Mouse (Mus musculus): ENCODE results near the gene Rab5if. TPM values are rescaled to one million over a fixed set of nuclear protein-coding genes. Genes with fewer than 3 reads are reported as not detected.
"Not testable (repeated sequence)": the region's sequence is repeated elsewhere in the genome, so short reads cannot be mapped to it uniquely, and the experiment has no call there.

Gene Rab5if
- polyA plus RNA-seq, 1 experiment from 2014 or later, result 190 TPM

DNA sequence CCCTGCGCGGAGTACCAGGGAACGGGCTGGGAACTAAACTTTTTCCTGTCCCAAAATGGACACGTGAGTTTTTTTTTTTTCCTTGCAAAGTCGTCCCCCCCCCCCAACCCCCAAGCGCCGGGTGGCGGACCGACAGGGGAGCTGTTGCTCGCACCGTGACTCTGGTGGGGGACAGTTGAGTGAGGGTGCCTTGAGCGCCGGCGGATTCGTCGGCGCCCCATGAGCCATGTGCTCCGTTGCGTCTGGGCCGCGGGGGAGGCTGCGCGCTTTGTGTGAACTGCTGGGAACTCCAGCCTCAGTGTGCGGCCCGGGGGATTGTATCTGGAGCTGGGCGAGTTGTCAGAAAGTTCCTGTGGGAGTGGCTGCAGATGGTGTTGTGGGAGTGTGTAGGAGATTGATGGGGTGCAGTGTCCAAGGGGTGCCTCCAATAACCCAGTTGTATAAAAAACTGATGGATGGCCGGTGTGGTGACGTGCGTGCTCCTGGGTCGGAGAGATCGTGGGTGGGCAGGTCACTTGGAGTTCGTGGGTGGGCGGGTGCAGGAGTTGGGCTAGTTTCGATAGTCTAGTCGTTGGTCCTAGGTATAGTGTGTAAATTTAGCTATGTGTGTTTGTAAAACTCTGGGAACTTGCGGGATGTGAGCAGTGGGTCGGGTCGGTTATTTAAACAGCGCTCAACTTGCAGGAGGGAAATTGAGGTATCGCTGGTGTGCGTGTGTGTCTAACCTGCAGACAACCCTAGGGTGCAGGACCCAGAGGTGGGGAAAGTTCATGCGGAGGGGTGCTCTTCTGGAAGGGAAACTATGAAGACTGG lies 21.7 kb upstream of the Rab5if start:
- peak; percentile 13; the same call in 1 of the 2 replicates for ATAC-seq (ENCODE audit: insufficient number of reproducible peaks, insufficient read depth, low FRiP score, low TSS enrichment, low read depth)
- Histone ChIP-seq H3K4me1 (replicated peaks) (peaks cover 59% of the 10 kb centered on the region), H3K9ac (replicated peaks) (peak overlapping the region; percentile 95), H3K36me3 (peaks cover 36% of the 10 kb centered on the region), H3K4me3 (replicated peaks) (peak overlapping the region; percentile 88), H3K9me3 (no peaks in the 10 kb centered on the region), H3K27me3 (no peaks in the 10 kb centered on the region), H3K27ac (peak overlapping the region; percentile 97), H3K4me2 (peak overlapping the region; percentile 92)
- under 1% methylated on average over 42 of the region's 42 CpGs for WGBS

GRCm38 (mm10) chr2:156841841-156842706 lies 20.9 kb upstream of the Rab5if start:
- Histone ChIP-seq H3K9me3 (no peaks in the 10 kb centered on the region), H3K36me3 (peaks cover 36% of the 10 kb centered on the region), H3K27ac (peak overlapping the region; percentile 97), H3K4me2 (peak overlapping the region; percentile 92), H3K4me3 (replicated peaks) (peak overlapping the region; percentile 88), H3K4me1 (replicated peaks) (peaks cover 62% of the 10 kb centered on the region), H3K9ac (replicated peaks) (peak overlapping the region; percentile 95), H3K27me3 (no peaks in the 10 kb centered on the region)
- WGBS, result 2% methylated on average over 20 of the region's 20 CpGs
- no peak for ATAC-seq (ENCODE audit: insufficient number of reproducible peaks, insufficient read depth, low FRiP score, low TSS enrichment, low read depth)

DNA sequence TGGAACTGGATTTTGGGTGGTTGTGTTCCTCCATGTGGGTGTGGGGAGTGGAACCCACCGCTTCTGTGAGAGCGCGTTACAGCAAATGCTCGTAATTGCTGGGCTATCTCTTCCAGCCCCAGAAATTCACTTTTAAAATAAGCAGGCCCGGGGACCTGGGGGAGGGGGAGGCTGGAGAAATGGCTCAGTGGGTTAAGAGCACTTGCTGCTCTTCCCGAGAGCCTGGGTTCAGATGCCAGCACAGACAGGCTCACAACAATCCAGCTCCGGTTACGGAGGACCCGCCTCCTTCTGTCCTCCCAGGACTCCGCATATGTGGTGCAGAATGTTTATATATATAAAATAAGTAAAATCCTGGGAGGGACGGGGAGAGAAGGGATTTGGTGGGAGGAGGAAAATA lies 20.2 kb upstream of the Rab5if start:
- peak overlapping the region; percentile 97 for H3K27ac ChIP-seq
- H3K27me3 ChIP-seq, result no peaks in the 10 kb centered on the region
- WGBS, result 7% methylated on average over 11 of the region's 11 CpGs
- H3K9me3 ChIP-seq, result no peaks in the 10 kb centered on the region
- H3K4me1 ChIP-seq (replicated peaks), result peaks cover 68% of the 10 kb centered on the region
- H3K4me2 ChIP-seq, result peak overlapping the region; percentile 92
- ATAC-seq (ENCODE audit: insufficient number of reproducible peaks, insufficient read depth, low FRiP score, low TSS enrichment, low read depth), result no peak
- peak overlapping the region; percentile 95 for H3K9ac ChIP-seq (replicated peaks)
- peak overlapping the region; percentile 88 for H3K4me3 ChIP-seq (replicated peaks)
- H3K36me3 ChIP-seq, result peaks cover 38% of the 10 kb centered on the region

DNA sequence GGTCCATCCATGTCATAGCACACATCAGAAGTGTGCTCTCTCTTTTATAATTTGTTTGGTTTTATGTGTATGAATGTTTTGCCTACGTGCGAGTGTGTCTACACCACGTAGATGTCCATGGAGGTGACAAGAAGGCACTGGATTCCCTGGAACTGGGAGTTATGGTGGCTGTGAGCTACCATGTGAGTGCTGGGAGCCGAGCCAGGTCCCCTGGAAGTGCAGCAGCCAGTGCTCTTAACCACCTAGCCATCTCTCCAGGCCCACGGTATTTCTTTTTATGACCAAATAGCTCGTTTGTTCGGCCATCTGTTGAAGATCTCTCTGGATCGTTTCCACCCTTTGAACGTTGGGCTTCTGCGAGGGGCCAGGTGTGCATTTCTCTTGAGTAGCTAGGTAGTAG lies 19.6 kb upstream of the Rab5if start:
- peak overlapping the region; percentile 92 for H3K4me2 ChIP-seq
- peaks cover 69% of the 10 kb centered on the region for H3K4me1 ChIP-seq (replicated peaks)
- H3K36me3 ChIP-seq, result peaks cover 44% of the 10 kb centered on the region
- H3K9me3 ChIP-seq, result no peaks in the 10 kb centered on the region
- no peak overlapping the region for H3K9ac ChIP-seq (replicated peaks)
- no peaks in the 10 kb centered on the region for H3K27me3 ChIP-seq
- no peak overlapping the region for H3K4me3 ChIP-seq (replicated peaks)
- WGBS, result 43% methylated on average over 10 of the region's 10 CpGs
- peak overlapping the region; percentile 68; the same call in 1 of the 2 replicates for H3K27ac ChIP-seq
- ATAC-seq (ENCODE audit: insufficient number of reproducible peaks, insufficient read depth, low FRiP score, low TSS enrichment, low read depth), result no peak

DNA sequence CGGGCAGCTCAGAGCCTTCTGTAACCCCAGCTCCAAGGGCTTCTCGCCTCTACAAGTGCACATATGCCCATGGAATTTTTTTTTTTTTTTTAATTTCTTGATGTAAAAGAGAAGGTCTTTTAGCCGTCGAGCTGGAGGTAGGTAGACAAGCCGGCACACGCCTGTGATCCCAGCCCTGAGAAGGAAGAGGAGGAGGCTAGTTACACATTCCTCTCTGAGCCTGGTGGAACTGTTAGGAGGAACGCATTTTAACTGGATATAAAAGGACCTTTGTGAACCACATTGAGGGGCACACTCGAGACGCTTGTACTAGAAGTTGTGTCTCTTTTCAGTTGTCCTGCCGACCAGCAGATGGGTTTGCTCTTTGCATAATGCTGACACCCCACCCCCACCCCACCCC lies 18.2 kb upstream of the Rab5if start:
- peaks cover 58% of the 10 kb centered on the region for H3K36me3 ChIP-seq
- no peaks in the 10 kb centered on the region for H3K9me3 ChIP-seq
- H3K4me2 ChIP-seq, result peak overlapping the region; percentile 21
- H3K4me3 ChIP-seq (replicated peaks), result no peak overlapping the region
- WGBS, result 56% methylated on average over 10 of the region's 10 CpGs
- no peak for ATAC-seq (ENCODE audit: insufficient number of reproducible peaks, insufficient read depth, low FRiP score, low TSS enrichment, low read depth)
- H3K4me1 ChIP-seq (replicated peaks), result peaks cover 60% of the 10 kb centered on the region
- peak overlapping the region; percentile 68 for H3K27ac ChIP-seq
- H3K27me3 ChIP-seq, result no peaks in the 10 kb centered on the region
- H3K9ac ChIP-seq (replicated peaks), result peak overlapping the region; percentile 31; the same call in 1 of the 2 replicates

GRCm38 (mm10) chr2:156847653-156848052 lies 15.3 kb upstream of the Rab5if start:
- H3K27ac ChIP-seq, result no peak overlapping the region
- no peaks in the 10 kb centered on the region for H3K27me3 ChIP-seq
- peaks cover 85% of the 10 kb centered on the region for H3K36me3 ChIP-seq
- ATAC-seq (ENCODE audit: insufficient number of reproducible peaks, insufficient read depth, low FRiP score, low TSS enrichment, low read depth), result no peak
- no peak overlapping the region for H3K9ac ChIP-seq (replicated peaks)
- H3K4me3 ChIP-seq (replicated peaks), result no peak overlapping the region
- 63% methylated on average over 6 of the region's 6 CpGs for WGBS
- H3K4me1 ChIP-seq (replicated peaks), result peaks cover 48% of the 10 kb centered on the region
- H3K9me3 ChIP-seq, result no peaks in the 10 kb centered on the region
- H3K4me2 ChIP-seq, result no peak overlapping the region

DNA sequence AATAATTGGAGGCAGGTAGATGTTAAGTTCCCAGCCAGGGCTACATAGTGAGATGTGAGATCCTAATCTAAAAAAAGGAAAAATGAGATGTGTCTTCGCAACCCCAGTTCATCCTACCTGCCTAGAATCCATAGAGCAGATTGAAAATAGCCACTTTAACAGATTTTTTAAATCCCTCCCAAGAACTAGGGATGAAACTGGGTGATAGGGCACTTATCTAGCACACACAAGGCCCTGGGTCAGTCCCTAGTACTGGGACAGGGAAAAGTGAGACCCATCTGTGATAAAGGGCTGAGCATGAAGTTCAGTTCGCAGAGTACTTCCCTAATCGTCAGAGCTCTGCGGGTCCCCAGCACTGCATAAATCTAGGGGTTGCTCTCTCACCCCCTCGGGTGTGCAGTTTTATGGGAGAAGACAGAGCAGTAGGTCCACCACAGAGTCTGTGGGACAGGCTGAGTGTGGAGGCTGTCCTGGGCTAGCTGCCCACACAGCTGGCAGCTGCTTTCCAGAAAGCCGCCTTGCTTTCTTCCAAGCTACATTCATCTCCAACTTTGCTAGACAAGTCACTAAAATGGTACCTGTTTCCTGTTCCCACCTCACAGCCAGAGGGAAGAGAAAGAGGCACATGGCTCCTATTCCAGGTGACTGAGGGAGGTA lies 14.3 kb upstream of the Rab5if start:
- H3K4me3 ChIP-seq (replicated peaks), result no peak overlapping the region
- H3K4me1 ChIP-seq (replicated peaks), result peaks cover 38% of the 10 kb centered on the region
- 88% methylated on average over 6 of the region's 6 CpGs for WGBS
- ATAC-seq (ENCODE audit: insufficient number of reproducible peaks, insufficient read depth, low FRiP score, low TSS enrichment, low read depth), result no peak
- H3K9ac ChIP-seq (replicated peaks), result no peak overlapping the region
- no peaks in the 10 kb centered on the region for H3K9me3 ChIP-seq
- H3K36me3 ChIP-seq, result peaks cover 91% of the 10 kb centered on the region
- H3K4me2 ChIP-seq, result no peak overlapping the region
- no peak overlapping the region for H3K27ac ChIP-seq
- H3K27me3 ChIP-seq, result no peaks in the 10 kb centered on the region

GRCm38 (mm10) chr2:156850505-156850904 lies 12.4 kb upstream of the Rab5if start:
- Histone ChIP-seq H3K9ac (replicated peaks) (no peak overlapping the region), H3K4me2 (no peak overlapping the region), H3K27ac (no peak overlapping the region), H3K36me3 (peaks cover 89% of the 10 kb centered on the region), H3K27me3 (no peaks in the 10 kb centered on the region), H3K4me3 (replicated peaks) (no peak overlapping the region), H3K9me3 (no peaks in the 10 kb centered on the region), H3K4me1 (replicated peaks) (peaks cover 19% of the 10 kb centered on the region)
- 92% methylated on average over 5 of the region's 5 CpGs for WGBS
- no peak for ATAC-seq (ENCODE audit: insufficient number of reproducible peaks, insufficient read depth, low FRiP score, low TSS enrichment, low read depth)

DNA sequence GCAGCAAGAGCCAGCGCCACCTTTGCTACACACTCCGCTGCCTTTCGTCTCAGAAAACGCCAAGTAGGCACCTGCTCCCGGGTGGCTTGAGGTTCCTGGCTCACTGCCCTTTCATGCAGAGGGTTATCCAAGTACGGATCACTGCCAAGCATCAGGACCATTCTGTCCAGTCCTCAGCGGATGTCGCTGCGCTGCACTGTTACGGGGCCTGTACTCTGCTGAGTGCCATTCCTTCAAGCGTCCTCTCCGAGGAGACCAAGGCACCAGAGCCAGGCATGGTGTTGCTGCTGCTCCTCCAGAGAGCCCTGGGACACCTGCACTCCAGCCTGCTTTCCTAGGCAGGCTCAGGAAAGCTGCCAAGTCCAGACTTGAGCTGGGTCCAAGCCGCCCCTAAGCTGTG lies 9.3 kb upstream of the Rab5if start:
- not testable (repeated sequence) for H3K9me3 ChIP-seq; H3K4me3 ChIP-seq (replicated peaks); H3K4me1 ChIP-seq (replicated peaks); H3K27me3 ChIP-seq; H3K9ac ChIP-seq (replicated peaks); H3K27ac ChIP-seq; H3K4me2 ChIP-seq; ATAC-seq (ENCODE audit: insufficient number of reproducible peaks, insufficient read depth, low FRiP score, low TSS enrichment, low read depth)
- peaks cover 83% of the 10 kb centered on the region for H3K36me3 ChIP-seq
- 84% methylated on average over 9 of the region's 13 CpGs for WGBS

GRCm38 (mm10) chr2:156853999-156854771 lies 8.7 kb upstream of the Rab5if start:
- not testable (repeated sequence) for H3K27me3 ChIP-seq; H3K4me2 ChIP-seq; H3K4me3 ChIP-seq (replicated peaks); H3K4me1 ChIP-seq (replicated peaks); H3K27ac ChIP-seq; H3K9ac ChIP-seq (replicated peaks); H3K9me3 ChIP-seq
- 38% methylated on average over 13 of the region's 13 CpGs for WGBS
- H3K36me3 ChIP-seq, result peaks cover 83% of the 10 kb centered on the region
- 0 out of 2 replicates have a peak, but pooled peaks have one; percentile 29 for ATAC-seq (ENCODE audit: insufficient number of reproducible peaks, insufficient read depth, low FRiP score, low TSS enrichment, low read depth)
